Mouse (Mus musculus): ENCODE data around the gene Klf7.

The Klf7 gene

GRCm38 (mm10) chr1:64104665-64105064, 17.4 kb downstream of the Klf7 start:
- DNase-seq (ENCODE audit: low spot score) = no peak

- no peak for DNase-seq (ENCODE audit: low spot score)
Observed at GRCm38 (mm10) chr1:64101331-64101730, 20.8 kb downstream of the Klf7 start.

GRCm38 (mm10) chr1:64098800-64099199, 23.3 kb downstream of the Klf7 start:
- DNase-seq (ENCODE audit: low spot score) = no peak

- DNase-seq (ENCODE audit: low spot score) = no peak
Observed at GRCm38 (mm10) chr1:64097640-64098287, 24.3 kb downstream of the Klf7 start.

- no peak for DNase-seq (ENCODE audit: low spot score)
Observed at GRCm38 (mm10) chr1:64093018-64093417, 29.1 kb downstream of the Klf7 start.

GRCm38 (mm10) chr1:64091591-64091990, 30.5 kb downstream of the Klf7 start:
- no peak for DNase-seq (ENCODE audit: low spot score)

GRCm38 (mm10) chr1:64090566-64090965, 31.5 kb downstream of the Klf7 start:
- no peak for DNase-seq (ENCODE audit: low spot score)

- no peak for DNase-seq (ENCODE audit: low spot score)
Observed at GRCm38 (mm10) chr1:64089691-64090090, 32.4 kb downstream of the Klf7 start.

GRCm38 (mm10) chr1:64088604-64089320, 33.3 kb downstream of the Klf7 start:
- no peak for DNase-seq (ENCODE audit: low spot score)

- DNase-seq (ENCODE audit: low spot score) = no peak
Observed at GRCm38 (mm10) chr1:64087657-64088603, 34.2 kb downstream of the Klf7 start.

- DNase-seq (ENCODE audit: low spot score) = no peak
Observed at GRCm38 (mm10) chr1:64085875-64086274, 36.2 kb downstream of the Klf7 start.

GRCm38 (mm10) chr1:64085361-64085760, 36.7 kb downstream of the Klf7 start:
- no peak for DNase-seq (ENCODE audit: low spot score)

- DNase-seq (ENCODE audit: low spot score) = no peak
Observed at GRCm38 (mm10) chr1:64084706-64085105, 37.4 kb downstream of the Klf7 start.

GRCm38 (mm10) chr1:64081791-64082190, 40.3 kb downstream of the Klf7 start:
- no peak for DNase-seq (ENCODE audit: low spot score)

- no peak for DNase-seq (ENCODE audit: low spot score)
Observed at GRCm38 (mm10) chr1:64081217-64081616, 40.9 kb downstream of the Klf7 start.

GRCm38 (mm10) chr1:64080263-64080662, 41.8 kb downstream of the Klf7 start:
- DNase-seq (ENCODE audit: low spot score) = no peak

- no peak for DNase-seq (ENCODE audit: low spot score)
Observed at GRCm38 (mm10) chr1:64078747-64079211, 43.3 kb downstream of the Klf7 start.

GRCm38 (mm10) chr1:64078011-64078746, 43.9 kb downstream of the Klf7 start:
- DNase-seq (ENCODE audit: low spot score) = no peak

- DNase-seq (ENCODE audit: low spot score) = no peak
Observed at GRCm38 (mm10) chr1:64074051-64074450, 48.0 kb downstream of the Klf7 start.

GRCm38 (mm10) chr1:64070947-64071346, 51.1 kb downstream of the Klf7 start:
- no peak for DNase-seq (ENCODE audit: low spot score)

GRCm38 (mm10) chr1:64066320-64067254, 55.5 kb downstream of the Klf7 start:
- no peak for DNase-seq (ENCODE audit: low spot score)
